Mouse (Mus musculus) thymus, postnatal 0 days (tissue): ENCODE results near the gene Mroh2a. TPM values are rescaled to one million over a fixed set of nuclear protein-coding genes. Genes with fewer than 3 reads are reported as not detected.

Experiments used
- DNase-seq: peaks from one replicate; pipeline ENCODE4 v3.0.0-alpha.2; 2015; ENCODE audit warnings: low spot score
- polyA plus RNA-seq: library from polyadenylated mRNA; unstranded; fragments of >200 nt; fragmentation: Nextera tagmentation; extraction: Ambion mirVana; gene quantifications from 2 replicates; pipeline ENCODE4 v1.2.1, GENCODE M21; 2015

Mroh2a gene
- polyA plus RNA-seq, 1 experiment from 2014 or later: 1.4 TPM

DNA sequence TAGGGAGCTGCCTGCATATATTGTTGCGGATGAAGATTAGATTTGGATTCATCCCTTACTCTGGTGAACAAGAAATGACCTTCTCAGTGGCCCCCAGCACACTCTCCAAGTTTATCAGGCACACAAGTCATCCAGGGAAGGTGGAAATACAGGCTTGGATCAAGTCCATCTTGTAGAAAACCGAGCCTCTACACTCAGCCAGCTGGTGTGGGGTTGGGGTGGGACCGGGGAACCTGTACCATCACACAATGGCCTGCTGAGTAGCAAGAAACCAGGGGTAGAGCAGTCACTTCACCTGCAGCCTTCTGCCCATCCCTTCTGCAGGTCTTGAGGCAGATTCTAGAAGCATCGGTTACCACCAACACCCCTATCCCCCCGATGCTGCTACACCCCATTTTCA, 7.9 kb downstream of the Mroh2a start:
- no peak for DNase-seq

GRCm38 (mm10) chr1:88235046-88235893, 8.5 kb downstream of the Mroh2a start:
- DNase-seq: no peak

GRCm38 (mm10) chr1:88235894-88236415, 9.2 kb downstream of the Mroh2a start:
- no peak for DNase-seq

- no peak for DNase-seq
These were observed 10.5 kb downstream of the Mroh2a start for GRCm38 (mm10) chr1:88237311-88237710.

DNA sequence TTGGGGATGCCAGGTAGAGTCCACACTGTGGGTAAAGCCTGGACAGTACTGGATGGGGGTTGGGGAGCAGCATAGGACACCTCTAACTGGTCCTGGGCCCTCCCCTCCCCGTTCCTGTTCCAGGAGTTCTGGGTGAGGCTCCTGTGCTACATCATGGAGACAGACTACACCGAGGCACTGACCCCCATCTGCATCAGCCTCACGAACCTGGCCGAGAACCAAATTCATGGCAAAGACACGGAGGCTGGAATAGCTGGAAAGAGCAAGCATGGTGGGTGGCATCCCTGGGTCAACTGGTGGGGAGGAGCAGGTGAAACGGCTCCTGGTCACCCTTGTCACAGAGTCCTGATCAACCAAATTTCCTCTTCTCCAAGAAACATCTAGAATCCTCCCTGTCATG, 12.0 kb downstream of the Mroh2a start:
- DNase-seq: no peak

GRCm38 (mm10) chr1:88240072-88240471, 13.3 kb downstream of the Mroh2a start:
- DNase-seq: no peak

GRCm38 (mm10) chr1:88240579-88240978, 13.8 kb downstream of the Mroh2a start:
- no peak for DNase-seq

DNA sequence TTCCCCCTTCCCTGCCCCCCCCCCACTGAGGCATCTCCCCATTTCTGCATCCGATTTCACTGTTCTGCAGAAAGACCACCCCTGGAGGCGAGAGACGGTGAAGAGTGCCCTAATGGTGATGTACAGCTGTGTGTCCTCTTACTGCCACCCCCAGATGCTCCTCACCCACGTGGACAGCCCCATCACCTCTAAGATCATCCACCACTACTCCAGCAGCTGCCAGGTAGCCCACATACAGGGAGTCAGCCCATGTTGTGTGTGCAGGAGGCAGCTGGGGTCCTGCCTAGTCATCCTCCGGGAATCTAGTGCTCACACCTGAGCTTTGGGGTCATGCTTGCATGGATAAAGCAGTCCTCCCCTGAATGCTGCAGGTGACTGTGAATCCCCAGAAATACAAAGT, 17.1 kb downstream of the Mroh2a start:
- DNase-seq: no peak

DNA sequence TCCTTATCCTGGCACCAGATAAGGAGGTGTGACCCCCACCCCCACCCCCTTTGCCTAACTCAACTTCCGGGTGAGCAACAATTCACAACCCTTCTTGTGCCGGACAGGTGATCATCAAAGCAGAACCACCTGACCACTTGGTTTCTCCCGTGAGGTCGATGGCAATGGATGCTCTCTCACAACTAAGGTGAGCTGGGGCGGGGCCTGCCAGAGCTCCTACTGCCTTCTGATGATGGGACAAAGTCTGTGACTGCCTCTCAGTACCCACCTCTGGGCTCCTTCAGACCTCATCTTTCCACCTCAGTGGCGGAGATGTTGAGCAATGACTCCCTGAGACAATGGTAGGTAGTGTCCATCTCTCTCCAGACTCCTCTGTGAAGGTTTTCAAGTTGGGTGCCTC, 19.1 kb downstream of the Mroh2a start:
- no peak for DNase-seq

DNA sequence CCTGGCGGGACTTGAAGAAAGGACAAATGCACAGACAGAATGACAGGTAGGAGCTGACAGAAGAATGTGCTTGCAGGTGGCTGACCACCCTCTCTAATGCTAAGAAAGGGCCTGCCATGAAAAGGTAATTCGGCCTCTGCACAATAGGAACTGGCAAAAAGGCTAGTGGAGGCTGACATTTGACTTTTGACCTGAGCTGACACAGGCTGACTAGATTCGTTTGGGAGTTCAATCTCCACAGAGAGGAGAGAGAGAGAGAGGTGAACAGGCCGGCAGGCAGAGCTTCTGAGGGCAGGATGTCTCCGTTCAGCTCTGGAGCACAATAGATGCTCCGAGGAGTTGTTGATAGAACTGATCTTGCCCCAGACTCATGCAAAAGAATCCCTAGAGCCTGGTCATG, 19.6 kb downstream of the Mroh2a start:
- no peak for DNase-seq

- no peak for DNase-seq
These were observed 20.9 kb downstream of the Mroh2a start for GRCm38 (mm10) chr1:88247660-88248059.

GRCm38 (mm10) chr1:88248658-88249057, 21.9 kb downstream of the Mroh2a start:
- DNase-seq: no peak

DNA sequence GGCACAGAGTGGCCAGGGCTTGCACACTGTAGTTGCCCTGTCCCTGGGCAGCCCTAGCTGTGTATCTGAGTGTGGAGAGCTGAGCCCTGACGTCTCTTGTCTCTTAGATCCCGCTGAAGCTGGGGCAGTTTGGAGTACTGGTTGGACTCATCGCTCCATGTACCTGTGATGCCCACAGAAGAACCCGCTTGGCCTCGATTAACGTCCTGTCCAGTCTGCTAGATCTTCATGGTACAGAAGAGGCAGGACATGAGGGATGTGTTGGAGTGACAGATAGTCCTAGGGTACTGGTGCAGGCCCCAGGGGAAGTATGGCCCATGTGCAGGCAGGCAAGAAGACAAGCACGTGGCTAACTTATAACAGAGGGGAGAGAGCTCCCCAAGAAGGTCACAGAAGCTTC, 22.8 kb downstream of the Mroh2a start:
- DNase-seq: no peak

DNA sequence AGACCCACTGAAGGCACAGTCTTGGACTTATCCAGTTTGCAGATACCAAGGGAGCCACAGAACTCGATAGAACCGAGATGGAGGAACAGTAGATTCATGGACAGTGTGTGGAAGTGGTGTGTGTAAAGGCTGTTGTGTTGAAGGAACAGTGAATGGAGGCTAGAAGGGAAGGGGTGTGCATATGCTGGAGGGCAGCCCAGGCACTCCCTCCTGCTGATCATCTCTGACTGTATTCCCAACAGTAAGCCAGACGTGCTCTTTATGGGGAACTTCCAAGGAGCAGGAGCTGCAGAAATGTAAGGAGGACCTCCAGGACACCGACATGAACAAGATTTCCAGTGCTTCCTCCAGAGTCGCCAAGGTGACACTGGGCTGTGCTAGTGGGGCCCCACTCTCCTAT, 23.2 kb downstream of the Mroh2a start:
- DNase-seq: no peak

DNA sequence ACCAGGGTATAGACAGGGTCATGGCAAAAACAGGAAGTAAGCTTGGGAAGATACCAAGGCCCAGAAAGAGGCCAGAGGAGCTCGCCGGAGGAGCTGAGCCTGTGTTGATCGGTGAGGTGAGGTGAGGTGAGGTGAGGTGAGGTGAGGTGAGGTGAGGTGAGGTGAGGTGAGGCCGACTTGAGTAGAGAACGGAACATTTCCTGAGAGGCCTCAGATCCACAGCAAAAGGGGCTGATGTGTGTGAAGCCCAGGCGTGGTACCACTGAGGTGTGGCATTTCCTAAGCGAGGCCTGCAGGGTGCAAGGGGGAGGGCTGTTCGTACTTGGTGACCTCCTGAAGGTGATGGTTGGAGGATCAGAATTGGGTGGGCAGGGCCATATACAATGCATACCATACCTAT, 26.3 kb downstream of the Mroh2a start:
- DNase-seq: no peak

GRCm38 (mm10) chr1:88253540-88253939, 26.8 kb downstream of the Mroh2a start:
- no peak for DNase-seq

GRCm38 (mm10) chr1:88254793-88255465, 28.1 kb downstream of the Mroh2a start:
- no peak for DNase-seq

DNA sequence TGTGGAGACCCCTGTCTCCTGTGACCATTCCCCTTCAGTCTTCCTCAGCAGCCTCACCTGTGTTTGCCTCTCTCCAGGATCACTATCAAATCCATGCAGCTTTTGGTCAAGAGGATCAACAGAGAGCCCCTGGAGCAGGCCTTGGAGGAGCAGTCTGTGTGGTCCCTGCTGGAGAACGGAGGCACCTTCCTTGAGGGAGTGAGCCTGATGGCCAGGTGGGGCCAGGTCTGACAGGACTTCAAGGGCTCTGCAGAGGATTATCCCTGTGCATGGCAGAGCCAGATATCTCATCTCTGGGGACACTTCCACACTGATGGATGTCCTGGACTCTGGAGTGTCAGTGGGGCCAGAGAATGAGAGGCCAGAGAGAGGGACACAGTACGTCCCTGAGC, 28.7 kb downstream of the Mroh2a start:
- DNase-seq: no peak

- no peak for DNase-seq
These were observed 29.4 kb downstream of the Mroh2a start for GRCm38 (mm10) chr1:88255989-88256754.

- no peak for DNase-seq
These were observed 30.3 kb downstream of the Mroh2a start for GRCm38 (mm10) chr1:88256886-88257663.

DNA sequence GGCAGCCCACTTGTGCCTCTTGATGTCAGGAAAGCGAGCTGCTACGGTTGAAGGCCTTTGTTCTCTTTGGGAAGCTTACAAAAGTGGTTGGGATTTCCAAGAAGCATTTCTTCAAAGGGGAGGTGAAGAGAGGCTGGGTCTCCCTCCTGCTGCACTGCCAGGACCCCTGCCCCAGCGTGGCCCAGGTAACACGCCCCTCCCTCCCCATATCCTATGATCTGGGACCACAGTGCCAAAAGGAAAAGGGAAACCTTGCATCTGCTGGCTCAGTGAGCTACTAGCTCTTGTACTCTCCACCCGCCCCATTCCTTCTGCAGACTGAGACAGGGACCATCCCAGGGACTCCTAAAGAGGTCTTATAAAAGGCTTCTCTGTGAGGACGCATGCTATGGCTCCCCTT, 30.9 kb downstream of the Mroh2a start:
- no peak for DNase-seq
